Mouse (Mus musculus): ENCODE measurements around the gene Scimp. TPM values are rescaled to one million over a fixed set of nuclear protein-coding genes. Genes with fewer than 3 reads are reported as not detected.

Gene Scimp
- 0.18 and 0.28 TPM in 2 replicates for polyA plus RNA-seq (2015; fragmentation: Nextera tagmentation; extraction: Ambion mirVana)

DNA sequence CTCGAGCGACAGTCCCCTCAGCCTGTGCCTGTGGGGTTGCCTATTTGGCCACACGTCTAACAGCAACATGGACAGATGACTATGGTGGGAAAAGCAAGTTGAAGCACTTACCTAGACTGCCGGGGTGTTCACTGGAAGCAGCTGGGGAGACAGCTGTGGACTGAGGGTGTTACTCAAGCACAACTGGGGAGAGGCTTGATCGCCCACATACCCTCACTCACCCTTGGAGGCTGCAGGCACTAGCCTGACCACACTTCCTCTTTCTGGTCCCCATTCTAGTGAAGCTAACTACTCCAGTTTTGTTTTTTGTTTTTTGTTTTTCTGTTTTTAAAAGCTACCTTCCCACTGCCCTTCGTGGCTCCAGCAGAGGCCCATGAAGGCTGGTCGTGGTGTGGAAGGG lies at the start of gene Scimp:
Scimp (minus strand) TSS at position 222 of the 400 bp plus-strand sequence.
- no peak within 1 kb of the TSS for H3K27ac ChIP-seq (replicated peaks)
- no peak for ATAC-seq (ENCODE audit: low FRiP score)

GRCm38 (mm10) chr11:70860371-70860770 lies 48.0 kb upstream of the Scimp start:
- 74% methylated on average over 1 of the region's 1 CpGs for WGBS
- no peak overlapping the region for H3K4me3 ChIP-seq (replicated peaks)
- no peak overlapping the region for H3K9ac ChIP-seq (replicated peaks)
- H3K4me2 ChIP-seq = no peak overlapping the region
- H3K36me3 ChIP-seq = no peaks in the 10 kb centered on the region
- H3K27me3 ChIP-seq (replicated peaks) = no peaks in the 10 kb centered on the region
- H3K27ac ChIP-seq (replicated peaks) = no peak overlapping the region
- H3K4me1 ChIP-seq = no peaks in the 10 kb centered on the region
- no peak for ATAC-seq (ENCODE audit: low FRiP score)
- no peaks in the 10 kb centered on the region for H3K9me3 ChIP-seq (replicated peaks)

More for the DNA sequence above, at the start of gene Scimp:
- H3K27me3 ChIP-seq (replicated peaks) = no peaks in the 10 kb centered on the region
- no peaks in the 10 kb centered on the region for H3K36me3 ChIP-seq
- H3K4me1 ChIP-seq = no peaks in the 10 kb centered on the region
- H3K4me3 ChIP-seq (replicated peaks) = no peak within 1 kb of the TSS
- H3K9ac ChIP-seq (replicated peaks) = no peak within 1 kb of the TSS
- H3K9me3 ChIP-seq (replicated peaks) = no peaks in the 10 kb centered on the region
- WGBS = 81% methylated on average over 7 of the region's 7 CpGs
- H3K4me2 ChIP-seq = no peak within 1 kb of the TSS

- Histone ChIP-seq H3K27ac (replicated peaks) (no peak overlapping the region), H3K36me3 (no peaks in the 10 kb centered on the region), H3K9me3 (replicated peaks) (no peaks in the 10 kb centered on the region), H3K4me1 (peaks cover 20% of the 10 kb centered on the region), H3K27me3 (replicated peaks) (no peaks in the 10 kb centered on the region), H3K4me2 (peak overlapping the region; percentile 76), H3K9ac (replicated peaks) (no peak overlapping the region), H3K4me3 (replicated peaks) (peak overlapping the region; percentile 89)
- ATAC-seq (ENCODE audit: low FRiP score) = no peak
- WGBS = 71% methylated on average over 2 of the region's 2 CpGs
Measured at GRCm38 (mm10) chr11:70846029-70846428, 33.6 kb upstream of the Scimp start.

DNA sequence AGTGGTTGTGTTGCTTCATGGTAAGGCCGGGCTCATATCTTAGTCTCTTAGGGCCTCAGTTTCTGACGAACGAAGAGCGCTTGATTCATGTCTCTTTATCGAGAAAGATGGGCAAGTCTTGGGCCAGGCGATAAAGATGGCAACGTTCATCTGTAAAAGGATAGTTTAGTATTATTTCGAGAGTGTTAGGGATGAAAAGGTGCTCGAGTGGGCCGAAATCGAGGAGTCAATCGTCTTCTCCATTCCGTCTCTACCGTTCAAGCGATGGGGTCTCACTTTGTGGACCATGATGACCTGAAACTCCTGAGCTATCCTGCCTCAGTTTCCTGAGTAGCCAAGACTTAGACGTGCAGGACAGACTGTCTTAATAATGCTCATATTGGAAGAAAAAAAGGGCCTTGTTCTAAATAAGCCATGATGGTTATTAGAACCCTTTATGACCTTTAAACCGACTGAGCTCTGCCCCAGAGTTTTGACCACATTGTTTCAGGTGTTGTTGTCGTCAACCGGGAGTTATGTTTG lies 33.1 kb upstream of the Scimp start:
- Histone ChIP-seq H3K27ac (replicated peaks) (peak overlapping the region; percentile 87), H3K4me2 (peak overlapping the region; percentile 76)
- 6% methylated on average over 19 of the region's 19 CpGs for WGBS

GRCm38 (mm10) chr11:70844559-70845456 lies 32.4 kb upstream of the Scimp start, which contains the start of gene Rabep1:
Gene Rabep1 (plus strand): TSS chr11:70844778.
- Histone ChIP-seq H3K4me1 (peaks cover 20% of the 10 kb centered on the region), H3K36me3 (no peaks in the 10 kb centered on the region), H3K9ac (replicated peaks) (peak within 1 kb of the TSS; percentile 98), H3K4me3 (replicated peaks) (peak within 1 kb of the TSS; percentile 89), H3K4me2 (peak within 1 kb of the TSS; percentile 76), H3K27me3 (replicated peaks) (no peaks in the 10 kb centered on the region), H3K9me3 (replicated peaks) (no peaks in the 10 kb centered on the region), H3K27ac (replicated peaks) (peak within 1 kb of the TSS; percentile 87)
- WGBS = under 1% methylated on average over 86 of the region's 88 CpGs
- ATAC-seq (ENCODE audit: low FRiP score) = peak; percentile 97

More for the DNA sequence above, 33.1 kb upstream of the Scimp start:
- Histone ChIP-seq H3K27me3 (replicated peaks) (no peaks in the 10 kb centered on the region), H3K36me3 (no peaks in the 10 kb centered on the region), H3K9ac (replicated peaks) (peak overlapping the region; percentile 98), H3K4me1 (peaks cover 20% of the 10 kb centered on the region), H3K9me3 (replicated peaks) (no peaks in the 10 kb centered on the region), H3K4me3 (replicated peaks) (peak overlapping the region; percentile 89)
- ATAC-seq (ENCODE audit: low FRiP score) = no peak

- WGBS = 21% methylated on average over 12 of the region's 12 CpGs
- no peaks in the 10 kb centered on the region for H3K27me3 ChIP-seq (replicated peaks)
- H3K27ac ChIP-seq (replicated peaks) = peak overlapping the region; percentile 87
Measured at GRCm38 (mm10) chr11:70843701-70844551, 31.5 kb upstream of the Scimp start.

GRCm38 (mm10) chr11:70842983-70843382 lies 30.6 kb upstream of the Scimp start:
- no peak overlapping the region for H3K27ac ChIP-seq (replicated peaks)
- H3K4me1 ChIP-seq = peaks cover 20% of the 10 kb centered on the region
- H3K27me3 ChIP-seq (replicated peaks) = no peaks in the 10 kb centered on the region
- H3K4me2 ChIP-seq = no peak overlapping the region
- no peak overlapping the region for H3K4me3 ChIP-seq (replicated peaks)
- H3K9ac ChIP-seq (replicated peaks) = no peak overlapping the region
- no peak for ATAC-seq (ENCODE audit: low FRiP score)
- WGBS = 43% methylated on average over 4 of the region's 4 CpGs
- H3K9me3 ChIP-seq (replicated peaks) = no peaks in the 10 kb centered on the region
- no peaks in the 10 kb centered on the region for H3K36me3 ChIP-seq

More at GRCm38 (mm10) chr11:70843701-70844551, 31.5 kb upstream of the Scimp start:
- H3K4me2 ChIP-seq = peak overlapping the region; percentile 76
- peak overlapping the region; percentile 98; the same call in 1 of the 2 replicates for H3K9ac ChIP-seq (replicated peaks)
- H3K9me3 ChIP-seq (replicated peaks) = no peaks in the 10 kb centered on the region
- H3K36me3 ChIP-seq = no peaks in the 10 kb centered on the region
- H3K4me1 ChIP-seq = peaks cover 20% of the 10 kb centered on the region
- peak overlapping the region; percentile 89 for H3K4me3 ChIP-seq (replicated peaks)
- peak; percentile 19; the same call in 1 of the 2 replicates for ATAC-seq (ENCODE audit: low FRiP score)

DNA sequence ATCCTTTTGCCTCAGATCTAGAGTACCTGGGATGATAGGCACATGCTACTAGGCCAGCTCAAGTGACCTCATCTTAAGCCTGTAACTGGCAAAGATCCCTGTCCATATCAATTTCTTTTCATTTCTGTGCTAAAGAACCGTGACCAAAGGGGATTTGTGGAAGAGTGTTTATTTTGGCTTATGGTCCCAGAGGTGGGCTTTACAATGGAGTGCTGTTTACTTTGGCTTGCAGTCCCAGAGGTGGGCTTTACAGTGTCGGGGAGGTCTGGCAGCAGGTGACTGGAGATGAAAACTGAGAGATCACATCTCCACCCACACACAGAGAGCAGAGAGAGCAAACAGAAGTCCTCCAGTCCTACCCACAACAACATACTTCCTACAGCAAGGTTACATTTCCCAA lies 26.2 kb upstream of the Scimp start:
- H3K9ac ChIP-seq (replicated peaks) = no peak overlapping the region
- no peaks in the 10 kb centered on the region for H3K36me3 ChIP-seq
- no peak overlapping the region for H3K4me3 ChIP-seq (replicated peaks)
- no peaks in the 10 kb centered on the region for H3K27me3 ChIP-seq (replicated peaks)
- no peak for ATAC-seq (ENCODE audit: low FRiP score)
- 71% methylated on average over 2 of the region's 2 CpGs for WGBS
- H3K9me3 ChIP-seq (replicated peaks) = no peaks in the 10 kb centered on the region
- H3K27ac ChIP-seq (replicated peaks) = no peak overlapping the region
- no peaks in the 10 kb centered on the region for H3K4me1 ChIP-seq
- H3K4me2 ChIP-seq = no peak overlapping the region

DNA sequence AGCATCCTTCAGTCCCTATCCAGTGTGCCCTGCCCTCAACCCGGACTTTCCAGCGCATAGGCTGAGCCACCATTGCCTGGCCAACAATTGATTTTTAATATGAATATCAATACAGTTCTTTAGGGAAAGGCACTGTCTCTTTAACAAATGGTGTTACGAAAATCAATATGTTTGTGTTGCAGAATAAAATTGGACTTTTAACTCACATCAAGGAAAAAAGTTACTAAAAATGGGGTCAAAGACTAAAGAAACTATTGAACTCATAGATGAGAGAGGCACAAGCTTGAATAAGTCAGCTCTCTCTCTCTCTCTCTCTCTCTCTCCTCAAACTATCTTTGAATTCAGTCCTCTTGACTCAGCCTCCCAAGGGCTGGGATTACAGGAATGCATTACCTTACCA lies 24.6 kb upstream of the Scimp start:
- H3K27me3 ChIP-seq (replicated peaks) = no peaks in the 10 kb centered on the region
- H3K4me2 ChIP-seq = no peak overlapping the region
- no peak overlapping the region for H3K4me3 ChIP-seq (replicated peaks)
- H3K36me3 ChIP-seq = no peaks in the 10 kb centered on the region
- no peaks in the 10 kb centered on the region for H3K9me3 ChIP-seq (replicated peaks)
- no peak overlapping the region for H3K9ac ChIP-seq (replicated peaks)
- no peak for ATAC-seq (ENCODE audit: low FRiP score)
- no peaks in the 10 kb centered on the region for H3K4me1 ChIP-seq
- whole genome bisulfite sequencing = 95% methylated on average over 3 of the region's 3 CpGs
- no peak overlapping the region for H3K27ac ChIP-seq (replicated peaks)

DNA sequence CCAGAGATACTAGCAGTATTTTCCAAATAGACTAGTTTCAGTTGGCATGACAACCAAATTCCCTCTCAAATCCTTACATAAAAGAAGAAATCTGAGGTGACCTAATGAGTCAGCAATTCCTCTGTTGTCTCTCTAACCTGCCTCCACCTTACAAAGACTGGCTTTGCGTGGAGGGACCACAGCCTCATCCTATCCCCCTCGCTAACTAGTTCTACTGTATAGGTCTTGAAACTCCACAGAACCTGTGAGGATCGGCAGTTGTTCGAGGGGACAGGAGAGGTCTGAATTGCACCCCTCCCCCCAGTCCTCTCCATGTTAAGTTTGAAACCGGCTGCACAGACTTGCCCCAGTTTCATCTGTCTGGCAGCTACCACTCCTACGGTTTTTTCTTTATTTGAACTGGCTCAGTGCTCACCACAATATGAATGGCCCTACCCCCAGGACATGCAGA lies 23.0 kb upstream of the Scimp start:
- 79% methylated on average over 6 of the region's 6 CpGs for WGBS
- H3K27ac ChIP-seq (replicated peaks) = no peak overlapping the region
- no peak overlapping the region for H3K9ac ChIP-seq (replicated peaks)
- H3K4me3 ChIP-seq (replicated peaks) = no peak overlapping the region
- H3K9me3 ChIP-seq (replicated peaks) = no peaks in the 10 kb centered on the region
- no peak for ATAC-seq (ENCODE audit: low FRiP score)
- no peaks in the 10 kb centered on the region for H3K4me1 ChIP-seq
- no peaks in the 10 kb centered on the region for H3K27me3 ChIP-seq (replicated peaks)
- H3K4me2 ChIP-seq = no peak overlapping the region
- H3K36me3 ChIP-seq = no peaks in the 10 kb centered on the region

DNA sequence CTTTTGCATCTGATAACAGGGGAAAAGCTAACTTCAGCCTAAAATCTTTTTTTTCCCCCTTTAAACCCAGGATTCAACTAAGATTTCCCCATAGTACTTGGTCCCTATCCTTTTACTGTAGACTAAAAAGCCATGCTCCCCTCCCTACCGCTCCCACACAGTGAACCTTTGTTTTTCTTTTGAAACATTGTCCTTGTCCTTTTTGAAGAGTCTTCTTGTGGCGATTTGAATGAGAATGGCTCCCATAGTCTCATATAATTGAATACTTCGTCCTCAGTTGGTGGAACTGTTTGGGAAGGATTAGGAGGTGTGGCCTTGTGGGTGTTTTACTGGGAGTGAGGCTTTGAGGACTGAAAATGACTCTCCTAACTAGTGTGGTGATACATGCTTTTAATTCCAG lies 21.4 kb upstream of the Scimp start:
- H3K9ac ChIP-seq (replicated peaks) = no peak overlapping the region
- H3K4me3 ChIP-seq (replicated peaks) = no peak overlapping the region
- H3K4me2 ChIP-seq = no peak overlapping the region
- no peaks in the 10 kb centered on the region for H3K9me3 ChIP-seq (replicated peaks)
- H3K36me3 ChIP-seq = no peaks in the 10 kb centered on the region
- no peaks in the 10 kb centered on the region for H3K27me3 ChIP-seq (replicated peaks)
- no peaks in the 10 kb centered on the region for H3K4me1 ChIP-seq
- no peak for ATAC-seq (ENCODE audit: low FRiP score)
- 72% methylated on average over 3 of the region's 3 CpGs for WGBS
- H3K27ac ChIP-seq (replicated peaks) = no peak overlapping the region
